In genomic region chr16:32913937-32914881, GRCm38 (mm10) we compare ENCODE assay signal across 8 mouse cellular contexts. TPM values are rescaled to one million over a fixed set of nuclear protein-coding genes. Genes with fewer than 3 reads are reported as not detected.
DNase-seq lines count a peak whose midpoint lies in the region; ATAC-seq and TF ChIP-seq lines count a peak whose summit lies in the region.

TSS of gene Lrch3 (plus strand) at chr16:32914100.

- H3K79me2 ChIP-seq in MEL (ENCODE audit: control insufficient read depth, insufficient read depth, low read length, poor library complexity), result peaks cover 24% of the 10 kb centered on the region

- H3K4me3 ChIP-seq in MEL (ENCODE audit: control insufficient read depth in 1 of 2, insufficient read depth in 1 of 2, low read depth in 2 of 2, low read length in 2 of 2), result peak within 1 kb of the TSS; percentile 85 to 98
- peak within 1 kb of the TSS; percentile 98 for H3K4me3 ChIP-seq in cerebellum, adult 2 months (replicated peaks; ENCODE audit: insufficient read depth, low read depth, low read length)
- H3K4me3 ChIP-seq in lung, embryonic 16.5 days (ENCODE audit: low read length), result peak within 1 kb of the TSS; percentile 95

- WGBS in cerebellum, adult 2 months, result under 1% methylated on average over 73 of the region's 85 CpGs
- under 1% methylated on average over 84 of the region's 85 CpGs for WGBS in lung, embryonic 16.5 days

- peaks cover 10 to 20% of the 10 kb centered on the region in 2 experiments for H3K4me1 ChIP-seq in MEL (ENCODE audit: control insufficient read depth in 1 of 2, insufficient read depth in 2 of 2, low read length in 2 of 2)
- H3K4me1 ChIP-seq in cerebellum, adult 2 months (ENCODE audit: control insufficient read depth, insufficient read depth, low read length), result peaks cover 5% of the 10 kb centered on the region; the same call in 1 of the 2 replicates
- H3K4me1 ChIP-seq in lung, embryonic 16.5 days (replicated peaks; ENCODE audit: control insufficient read depth, insufficient read depth, low read length), result peaks cover 6% of the 10 kb centered on the region; the same call in 1 of the 2 replicates

- H3K27ac ChIP-seq in MEL (ENCODE audit: control insufficient read depth, low read depth, low read length), result peak within 1 kb of the TSS; percentile 65
- peak within 1 kb of the TSS; percentile 85 for H3K27ac ChIP-seq in cerebellum, adult 2 months (ENCODE audit: insufficient read depth, low read length)
- peak within 1 kb of the TSS; percentile 83 for H3K27ac ChIP-seq in lung, embryonic 16.5 days (ENCODE audit: low read length)

- H3K36me3 ChIP-seq in MEL (ENCODE audit: control insufficient read depth in 1 of 2, insufficient read depth in 2 of 2, low read length in 2 of 2), result peaks cover 2 to 28% of the 10 kb centered on the region in 2 experiments; a peak in 3 of 4 replicates
- H3K36me3 ChIP-seq in lung, embryonic 16.5 days (ENCODE audit: control insufficient read depth, insufficient read depth, low read length), result peaks cover under 1% of the 10 kb centered on the region; the same call in 1 of the 2 replicates

- no peak for TF ChIP-seq CTCF in MEL (IDR thresholded peaks at IDR 0.05 in 2 of 3, conservative IDR thresholded peaks at IDR 0.05 in 1 of 3; ENCODE audit: control insufficient read depth in 1 of 3, insufficient read depth in 1 of 3, low read depth in 2 of 3, low read length in 3 of 3, poor library complexity in 1 of 3, severe bottlenecking in 1 of 3)
- no peak for TF ChIP-seq CTCF in cerebellum, adult 2 months (IDR thresholded peaks at IDR 0.05; ENCODE audit: borderline replicate concordance, insufficient read depth, low read depth, low read length)

- H3K9ac ChIP-seq in MEL (ENCODE audit: control insufficient read depth, low read depth, low read length, poor library complexity, severe bottlenecking), result peak within 1 kb of the TSS; percentile 96
- peak within 1 kb of the TSS; percentile 94 for H3K9ac ChIP-seq in lung, embryonic 16.5 days (ENCODE audit: low read length)

- no peaks in the 10 kb centered on the region for H3K9me3 ChIP-seq in MEL (replicated peaks; ENCODE audit: insufficient read depth, low read length)
- no peaks in the 10 kb centered on the region for H3K9me3 ChIP-seq in lung, embryonic 16.5 days (ENCODE audit: control insufficient read depth, low read length)

- peak; percentile 73 to 93 for ATAC-seq in hematopoietic stem cell, adult 5-6 weeks (replicated peaks in 1 of 2; ENCODE audit: insufficient read depth in 1 of 2, low FRiP score in 2 of 2, low TSS enrichment in 1 of 2, low read depth in 1 of 2, poor library complexity in 2 of 2, severe bottlenecking in 2 of 2)
- peak; percentile 96 for ATAC-seq in lung, embryonic 16.5 days (ENCODE audit: low read depth)

- TF ChIP-seq RAD21 in MEL (IDR thresholded peaks at IDR 0.05; ENCODE audit: low read depth, low read length), result no peak

- peak within 1 kb of the TSS; percentile 81 for H3K4me2 ChIP-seq in lung, embryonic 16.5 days (ENCODE audit: low read depth, low read length)

- TF ChIP-seq EP300 in MEL (IDR thresholded peaks at IDR 0.05; ENCODE audit: low read depth in 1 of 2, low read length in 2 of 2), result no peak

- no peaks in the 10 kb centered on the region for H3K27me3 ChIP-seq in MEL (ENCODE audit: control insufficient read depth in 1 of 2, insufficient read depth in 2 of 2, low read length in 2 of 2)
- H3K27me3 ChIP-seq in cerebellum, adult 2 months (ENCODE audit: control insufficient read depth, insufficient read depth, low read length), result no peaks in the 10 kb centered on the region
- H3K27me3 ChIP-seq in lung, embryonic 16.5 days (ENCODE audit: control insufficient read depth, insufficient read depth, low read depth, low read length), result no peaks in the 10 kb centered on the region

- peak; percentile 93 for DNase-seq in MEL (ENCODE audit: low read depth, low spot score)
- peak; percentile 94 to 97 for DNase-seq in cerebellum, adult 2 months
- DNase-seq in forelimb bud, embryonic 11.5 days (ENCODE audit: low read depth, low spot score), result peak; percentile 92
- DNase-seq in layer of hippocampus, adult 9-10 months (ENCODE audit: low spot score), result peak; percentile 64
- peak; percentile 96 for DNase-seq in ovary, postnatal 10 days (ENCODE audit: low spot score)
- DNase-seq in thymus, postnatal 10 days (ENCODE audit: low spot score in 2 of 2), result peak; percentile 87 to 94

- TF ChIP-seq POLR2A in MEL (IDR thresholded peaks at IDR 0.05; ENCODE audit: control insufficient read depth in 1 of 2, insufficient read depth in 1 of 2, low read depth in 1 of 2, low read length in 2 of 2, poor library complexity in 1 of 2), result peak; percentile 92 to 96
- peak; percentile 94 for TF ChIP-seq POLR2A in cerebellum, adult 2 months (IDR thresholded peaks at IDR 0.05; ENCODE audit: borderline replicate concordance, insufficient read depth, low read length)

TF ChIP-seq in MEL, 35 proteins besides CTCF, POLR2A, EP300 and RAD21:
- TF ChIP-seq CHD1 (IDR thresholded peaks at IDR 0.05; ENCODE audit: low read depth, low read length) (no peak), SIN3A (IDR thresholded peaks at IDR 0.05; ENCODE audit: low read length) (peak; percentile 32), NELFE (IDR thresholded peaks at IDR 0.05; ENCODE audit: low read depth, low read length) (peak; percentile 96), MEF2A (IDR thresholded peaks at IDR 0.05; ENCODE audit: extremely low read depth, insufficient replicate concordance, low read depth, low read length, poor library complexity, severe bottlenecking) (0 out of 2 replicates have a peak, but pooled peaks have one; percentile 10), MAX (IDR thresholded peaks at IDR 0.05; ENCODE audit: low read length) (peak; percentile 36; the same call in 1 of the 2 replicates), RCOR1 (IDR thresholded peaks at IDR 0.05; ENCODE audit: low read depth, low read length) (no peak), GABPA (IDR thresholded peaks at IDR 0.05; ENCODE audit: low read depth, low read length) (no peak), MYC (IDR thresholded peaks at IDR 0.05; ENCODE audit: low read depth, low read length) (peak; percentile 73; the same call in 1 of the 2 replicates), USF2 (IDR thresholded peaks at IDR 0.05; ENCODE audit: borderline replicate concordance in 1 of 2, insufficient read depth in 1 of 2, low read depth in 1 of 2, low read length in 2 of 2) (no peak), MXI1 (IDR thresholded peaks at IDR 0.05; ENCODE audit: low read depth, low read length) (peak; percentile 79), ELF1 (IDR thresholded peaks at IDR 0.05; ENCODE audit: low read depth, low read length) (peak; percentile 14; the same call in 1 of the 2 replicates), KAT2A (conservative IDR thresholded peaks at IDR 0.05; ENCODE audit: low read depth, low read length) (no peak; the same call in 1 of the 2 replicates), ZNF384 (IDR thresholded peaks at IDR 0.05; ENCODE audit: low read depth, low read length) (no peak), ETS1 (IDR thresholded peaks at IDR 0.05; ENCODE audit: low read depth, low read length) (no peak), HCFC1 (IDR thresholded peaks at IDR 0.05; ENCODE audit: low read depth, low read length) (peak; percentile 70), USF1 (IDR thresholded peaks at IDR 0.05; ENCODE audit: low read depth, low read length) (peak; percentile 13; the same call in 1 of the 2 replicates), TBP (IDR thresholded peaks at IDR 0.05; ENCODE audit: low read depth, low read length) (peak; percentile 31; the same call in 1 of the 2 replicates), NRF1 (IDR thresholded peaks at IDR 0.05; ENCODE audit: insufficient read depth, low read depth, low read length, poor library complexity, severe bottlenecking) (peak; percentile 96), BHLHE40 (IDR thresholded peaks at IDR 0.05; ENCODE audit: borderline replicate concordance, low read depth, low read length) (no peak), TAL1 (IDR thresholded peaks at IDR 0.05; ENCODE audit: low read length) (no peak), MAZ (IDR thresholded peaks at IDR 0.05; ENCODE audit: low read depth, low read length) (no peak; the same call in 1 of the 2 replicates), TCF12 (IDR thresholded peaks at IDR 0.05; ENCODE audit: low read depth, low read length) (peak; percentile 69), JUND (IDR thresholded peaks at IDR 0.05; ENCODE audit: low read depth, low read length) (no peak), UBTF (IDR thresholded peaks at IDR 0.05; ENCODE audit: borderline replicate concordance, insufficient read depth, low read depth, low read length) (peak; percentile 92; the same call in 1 of the 2 replicates), POLR2AphosphoS5 (IDR thresholded peaks at IDR 0.05; ENCODE audit: borderline replicate concordance, low read depth, low read length) (no peak), SMC3 (IDR thresholded peaks at IDR 0.05; ENCODE audit: low read depth, low read length) (no peak), MAFK (IDR thresholded peaks at IDR 0.05; ENCODE audit: borderline replicate concordance, low read depth, low read length) (no peak), ZMIZ1 (IDR thresholded peaks at IDR 0.05; ENCODE audit: low read depth, low read length) (peak; percentile 85), CHD2 (IDR thresholded peaks at IDR 0.05; ENCODE audit: low read length) (no peak), POLR2AphosphoS2 (IDR thresholded peaks at IDR 0.05; ENCODE audit: low read length) (peak; percentile 88; the same call in 1 of the 2 replicates), GATA1 (IDR thresholded peaks at IDR 0.05; ENCODE audit: low read depth, low read length) (no peak)
TF ChIP-seq in MEL: peak in this region for 15.

RNA-seq across cellular contexts. Expression of gene Lrch3, which starts in this region (rescaled TPM):
- total RNA-seq in MEL (2012; rRNA removed), result 8.6 and 9.5 TPM in 2 replicates
- polyA plus RNA-seq in MEL (2012; ENCODE audit: insufficient read depth in 1 of 2, insufficient read length in 2 of 2, low read depth in 1 of 2, low replicate concordance in 2 of 2, missing spikeins in 1 of 2), result 10 to 100 TPM in 1 of 2 experiments, not detected in 1; 17.0 TPM
- polyA plus RNA-seq in cerebellum, adult 2 months (2012; rRNA removed), result 56.1 and 56.7 TPM in 2 replicates
- 24.5 TPM in 2 replicates for total RNA-seq in hematopoietic stem cell, adult 5-6 weeks (2017)
- polyA plus RNA-seq in lung, embryonic 16.5 days (2015; fragmentation: Nextera tagmentation; extraction: Ambion mirVana), result 18.4 and 18.9 TPM in 2 replicates

Comparison
In these comparisons a context has a peak if more than half of its experiments do, and no peak if none do; other contexts are left out.
1. Peak in every context shown above with its lines: DNase-seq, ATAC-seq, H3K4me3 ChIP-seq and H3K27ac ChIP-seq.